Mouse (Mus musculus) urinary bladder, adult 2 months (tissue): ENCODE data around the gene Dscam. TPM values are rescaled to one million over a fixed set of nuclear protein-coding genes. Genes with fewer than 3 reads are reported as not detected.
A peak's percentile ranks its signal among the peaks of the same experiment; 100 is the strongest.

Experiments used
- DNase-seq: peaks from one replicate; pipeline ENCODE4 v3.0.0; 2022; ENCODE audit warnings: low spot score
- polyA plus RNA-seq: library from polyadenylated mRNA; depleted of rRNA; stranded (reverse); fragments of >200 nt; gene quantifications from 2 replicates; pipeline ENCODE4 v1.2.3, GENCODE M21; 2012

Dscam gene
- polyA plus RNA-seq, 1 experiment, result 0.03 TPM

GRCm38 (mm10) chr16:96877271-96877670, 293.3 kb downstream of the Dscam start:
- DNase-seq, result no peak

GRCm38 (mm10) chr16:96872799-96873198, 297.8 kb downstream of the Dscam start:
- DNase-seq, result no peak

- no peak for DNase-seq
These were observed 313.0 kb downstream of the Dscam start for GRCm38 (mm10) chr16:96857571-96857970.

- no peak for DNase-seq
These were observed 315.5 kb downstream of the Dscam start for GRCm38 (mm10) chr16:96855060-96855459.

GRCm38 (mm10) chr16:96852383-96852782, 318.2 kb downstream of the Dscam start:
- no peak for DNase-seq

- no peak for DNase-seq
These were observed 321.6 kb downstream of the Dscam start for GRCm38 (mm10) chr16:96848916-96849315.

- DNase-seq, result no peak
These were observed 324.0 kb downstream of the Dscam start for GRCm38 (mm10) chr16:96846585-96846984.

GRCm38 (mm10) chr16:96846113-96846512, 324.4 kb downstream of the Dscam start:
- DNase-seq, result no peak

- DNase-seq, result no peak
These were observed 325.0 kb downstream of the Dscam start for GRCm38 (mm10) chr16:96845475-96846098.

GRCm38 (mm10) chr16:96843691-96844400, 326.7 kb downstream of the Dscam start:
- DNase-seq, result no peak

GRCm38 (mm10) chr16:96842829-96843360, 327.7 kb downstream of the Dscam start:
- DNase-seq, result no peak

- DNase-seq, result peak; percentile 23
These were observed 350.9 kb downstream of the Dscam start for GRCm38 (mm10) chr16:96819649-96820048.

- no peak for DNase-seq
These were observed 364.3 kb downstream of the Dscam start for GRCm38 (mm10) chr16:96806298-96806697.

- DNase-seq, result no peak
These were observed 367.9 kb downstream of the Dscam start for GRCm38 (mm10) chr16:96802636-96803035.

GRCm38 (mm10) chr16:96801650-96802237, 368.8 kb downstream of the Dscam start:
- DNase-seq, result no peak

GRCm38 (mm10) chr16:96795431-96795830, 375.1 kb downstream of the Dscam start:
- DNase-seq, result no peak

- no peak for DNase-seq
These were observed 379.2 kb downstream of the Dscam start for GRCm38 (mm10) chr16:96791307-96791706.

- no peak for DNase-seq
These were observed 382.3 kb downstream of the Dscam start for GRCm38 (mm10) chr16:96788286-96788685.

GRCm38 (mm10) chr16:96779021-96779420, 391.5 kb downstream of the Dscam start:
- DNase-seq, result no peak

GRCm38 (mm10) chr16:96774245-96774644, 396.3 kb downstream of the Dscam start:
- no peak for DNase-seq

GRCm38 (mm10) chr16:96767985-96768384, 402.6 kb downstream of the Dscam start:
- no peak for DNase-seq

- no peak for DNase-seq
These were observed 403.0 kb downstream of the Dscam start for GRCm38 (mm10) chr16:96767508-96767907.

GRCm38 (mm10) chr16:96761225-96761624, 409.3 kb downstream of the Dscam start:
- no peak for DNase-seq
